Mouse (Mus musculus): Measurements from ENCODE around the gene Nckap5. TPM values are rescaled to one million over a fixed set of nuclear protein-coding genes. Genes with fewer than 3 reads are reported as not detected.

Gene Nckap5
- total and polyA plus RNA-seq, 2 experiments from 2014 or later: 9.3 to 10.2 TPM

- Histone ChIP-seq H3K4me3 (ENCODE audit: low read depth, low read length) (no peak overlapping the region), H3K27ac (ENCODE audit: low read depth, low read length) (no peak overlapping the region), H3K36me3 (ENCODE audit: insufficient read depth) (no peaks in the 10 kb centered on the region), H3K27me3 (ENCODE audit: insufficient read depth, low read length) (no peaks in the 10 kb centered on the region), H3K9me3 (ENCODE audit: low read length) (no peaks in the 10 kb centered on the region), H3K4me2 (ENCODE audit: low read depth) (no peak overlapping the region), H3K4me1 (ENCODE audit: insufficient read depth) (no peaks in the 10 kb centered on the region), H3K9ac (no peak overlapping the region)
- ATAC-seq (no peak), DNase-seq (no peak)
- WGBS: 43% methylated on average over 6 of the region's 6 CpGs
- TF ChIP-seq CTCF (IDR thresholded peaks at IDR 0.05; ENCODE audit: low read depth): no peak
Observed at GRCm38 (mm10) chr1:126849481-126849880, 18.9 kb upstream of the Nckap5 start.

- H3K9ac ChIP-seq: no peak overlapping the region
- DNase-seq: no peak
- no peak for TF ChIP-seq CTCF (IDR thresholded peaks at IDR 0.05; ENCODE audit: low read depth)
- H3K27me3 ChIP-seq (ENCODE audit: insufficient read depth, low read length): no peaks in the 10 kb centered on the region
- H3K9me3 ChIP-seq (ENCODE audit: low read length): no peaks in the 10 kb centered on the region
- 64% methylated on average over 4 of the region's 4 CpGs for WGBS
- H3K4me2 ChIP-seq (ENCODE audit: low read depth): no peak overlapping the region
- no peak overlapping the region for H3K4me3 ChIP-seq (ENCODE audit: low read depth, low read length)
- no peaks in the 10 kb centered on the region for H3K4me1 ChIP-seq (ENCODE audit: insufficient read depth)
- no peak for ATAC-seq
- no peaks in the 10 kb centered on the region for H3K36me3 ChIP-seq (ENCODE audit: insufficient read depth)
- no peak overlapping the region for H3K27ac ChIP-seq (ENCODE audit: low read depth, low read length)
Observed at GRCm38 (mm10) chr1:126846317-126846716, 15.7 kb upstream of the Nckap5 start.

GRCm38 (mm10) chr1:126832885-126833284, 2.3 kb upstream of the Nckap5 start:
- no peaks in the 10 kb centered on the region for H3K4me1 ChIP-seq (ENCODE audit: insufficient read depth)
- TF ChIP-seq CTCF (IDR thresholded peaks at IDR 0.05; ENCODE audit: low read depth): no peak
- H3K9ac ChIP-seq: no peak overlapping the region
- DNase-seq (no peak), ATAC-seq (no peak)
- no peaks in the 10 kb centered on the region for H3K9me3 ChIP-seq (ENCODE audit: low read length)
- no peak overlapping the region for H3K4me2 ChIP-seq (ENCODE audit: low read depth)
- no peaks in the 10 kb centered on the region for H3K27me3 ChIP-seq (ENCODE audit: insufficient read depth, low read length)
- 95% methylated on average over 1 of the region's 1 CpGs for WGBS
- H3K36me3 ChIP-seq (ENCODE audit: insufficient read depth): no peaks in the 10 kb centered on the region
- no peak overlapping the region for H3K27ac ChIP-seq (ENCODE audit: low read depth, low read length)
- H3K4me3 ChIP-seq (ENCODE audit: low read depth, low read length): no peak overlapping the region

- TF ChIP-seq CTCF (IDR thresholded peaks at IDR 0.05; ENCODE audit: low read depth): no peak
- Histone ChIP-seq H3K27ac (ENCODE audit: low read depth, low read length) (no peak overlapping the region), H3K9me3 (ENCODE audit: low read length) (no peaks in the 10 kb centered on the region), H3K4me1 (ENCODE audit: insufficient read depth) (no peaks in the 10 kb centered on the region), H3K4me3 (ENCODE audit: low read depth, low read length) (peak overlapping the region; percentile 14; the same call in 1 of the 2 replicates), H3K4me2 (ENCODE audit: low read depth) (peak overlapping the region; percentile 81), H3K27me3 (ENCODE audit: insufficient read depth, low read length) (no peaks in the 10 kb centered on the region), H3K9ac (no peak overlapping the region), H3K36me3 (ENCODE audit: insufficient read depth) (no peaks in the 10 kb centered on the region)
- no peak for DNase-seq
- no peak for ATAC-seq
- 35% methylated on average over 9 of the region's 9 CpGs for WGBS
Observed at GRCm38 (mm10) chr1:126829031-126829430, 1.6 kb downstream of the Nckap5 start.

- no peak overlapping the region for H3K9ac ChIP-seq
- TF ChIP-seq CTCF (IDR thresholded peaks at IDR 0.05; ENCODE audit: low read depth): no peak
- DNase-seq (no peak), ATAC-seq (no peak)
- H3K27me3 ChIP-seq (ENCODE audit: insufficient read depth, low read length): no peaks in the 10 kb centered on the region
- no peaks in the 10 kb centered on the region for H3K36me3 ChIP-seq (ENCODE audit: insufficient read depth)
- H3K4me2 ChIP-seq (ENCODE audit: low read depth): no peak overlapping the region
- WGBS: 64% methylated on average over 3 of the region's 3 CpGs
- no peaks in the 10 kb centered on the region for H3K9me3 ChIP-seq (ENCODE audit: low read length)
- no peak overlapping the region for H3K4me3 ChIP-seq (ENCODE audit: low read depth, low read length)
- no peaks in the 10 kb centered on the region for H3K4me1 ChIP-seq (ENCODE audit: insufficient read depth)
- H3K27ac ChIP-seq (ENCODE audit: low read depth, low read length): no peak overlapping the region
Observed at GRCm38 (mm10) chr1:126824841-126825240, 5.8 kb downstream of the Nckap5 start.

GRCm38 (mm10) chr1:126822246-126822645, 8.4 kb downstream of the Nckap5 start:
- H3K27ac ChIP-seq (ENCODE audit: low read depth, low read length): no peak overlapping the region
- 90% methylated on average over 6 of the region's 6 CpGs for WGBS
- no peak overlapping the region for H3K4me2 ChIP-seq (ENCODE audit: low read depth)
- H3K9ac ChIP-seq: no peak overlapping the region
- ATAC-seq: no peak
- H3K4me1 ChIP-seq (ENCODE audit: insufficient read depth): no peaks in the 10 kb centered on the region
- H3K27me3 ChIP-seq (ENCODE audit: insufficient read depth, low read length): no peaks in the 10 kb centered on the region
- H3K36me3 ChIP-seq (ENCODE audit: insufficient read depth): no peaks in the 10 kb centered on the region
- no peak overlapping the region for H3K4me3 ChIP-seq (ENCODE audit: low read depth, low read length)
- no peaks in the 10 kb centered on the region for H3K9me3 ChIP-seq (ENCODE audit: low read length)
- no peak for DNase-seq
- no peak for TF ChIP-seq CTCF (IDR thresholded peaks at IDR 0.05; ENCODE audit: low read depth)

GRCm38 (mm10) chr1:126817381-126818034, 13.1 kb downstream of the Nckap5 start:
- WGBS: 43% methylated on average over 9 of the region's 9 CpGs
- no peaks in the 10 kb centered on the region for H3K4me1 ChIP-seq (ENCODE audit: insufficient read depth)
- no peaks in the 10 kb centered on the region for H3K36me3 ChIP-seq (ENCODE audit: insufficient read depth)
- DNase-seq: no peak
- no peaks in the 10 kb centered on the region for H3K27me3 ChIP-seq (ENCODE audit: insufficient read depth, low read length)
- H3K4me2 ChIP-seq (ENCODE audit: low read depth): no peak overlapping the region
- TF ChIP-seq CTCF (IDR thresholded peaks at IDR 0.05; ENCODE audit: low read depth): no peak
- no peak for ATAC-seq
- no peak overlapping the region for H3K9ac ChIP-seq
- no peak overlapping the region for H3K27ac ChIP-seq (ENCODE audit: low read depth, low read length)
- no peaks in the 10 kb centered on the region for H3K9me3 ChIP-seq (ENCODE audit: low read length)
- no peak overlapping the region for H3K4me3 ChIP-seq (ENCODE audit: low read depth, low read length)

All from forebrain, postnatal 0 days (tissue).